Mouse (Mus musculus) adrenal gland, adult 18-20 months (tissue): ENCODE measurements at regions not wholly inside any gene's neighbourhood (a gene's known extent, or its start where the extent isn't known, plus 50 kb on each side); places are given as distances from the start of the nearest gene placed in this dataset.

ENCODE experiments used
- DNase-seq, 2 experiments: peaks; one replicate each; pipeline ENCODE4 v3.0.0; 2021 to 2022; ENCODE audit warnings: low spot score in 2 of 2

- DNase-seq, result no peak
Observed at GRCm38 (mm10) chr1:47097084-47097996, 204.7 kb upstream of the Slc39a10 start.

GRCm38 (mm10) chr1:47094498-47094897, 201.8 kb upstream of the Slc39a10 start:
- DNase-seq, result no peak

GRCm38 (mm10) chr1:47093289-47093947, 200.8 kb upstream of the Slc39a10 start:
- DNase-seq, result no peak

- DNase-seq, result no peak
Observed at GRCm38 (mm10) chr1:47076423-47076822, 183.8 kb upstream of the Slc39a10 start.

- DNase-seq, result no peak
Observed at GRCm38 (mm10) chr1:47058149-47058548, 165.5 kb upstream of the Slc39a10 start.

- no peak for DNase-seq
Observed at GRCm38 (mm10) chr1:47057344-47057743, 164.7 kb upstream of the Slc39a10 start.

GRCm38 (mm10) chr1:47051109-47051508, 158.5 kb upstream of the Slc39a10 start:
- no peak for DNase-seq

- DNase-seq, result no peak
Observed at GRCm38 (mm10) chr1:47050492-47050891, 157.8 kb upstream of the Slc39a10 start.

- DNase-seq, result no peak
Observed at GRCm38 (mm10) chr1:47037576-47037975, 144.9 kb upstream of the Slc39a10 start.

- DNase-seq, result no peak
Observed at GRCm38 (mm10) chr1:47019356-47019755, 126.7 kb upstream of the Slc39a10 start.

- DNase-seq, result no peak
Observed at GRCm38 (mm10) chr1:47014526-47014925, 121.9 kb upstream of the Slc39a10 start.

- no peak for DNase-seq
Observed at GRCm38 (mm10) chr1:47003746-47004145, 111.1 kb upstream of the Slc39a10 start.

- DNase-seq, result no peak
Observed at GRCm38 (mm10) chr1:46999337-46999736, 106.7 kb upstream of the Slc39a10 start.

- no peak for DNase-seq
Observed at GRCm38 (mm10) chr1:46985978-46986377, 93.3 kb upstream of the Slc39a10 start.

- DNase-seq, result no peak
Observed at GRCm38 (mm10) chr1:46983093-46983492, 90.4 kb upstream of the Slc39a10 start.

- peak; percentile 43 to 55 for DNase-seq
Observed at GRCm38 (mm10) chr1:46970470-46970869, 77.8 kb upstream of the Slc39a10 start.

- no peak for DNase-seq
Observed at GRCm38 (mm10) chr1:46968361-46968760, 75.7 kb upstream of the Slc39a10 start.

GRCm38 (mm10) chr1:46966917-46967266, 74.2 kb upstream of the Slc39a10 start:
- no peak for DNase-seq

GRCm38 (mm10) chr1:46965996-46966916, 73.6 kb upstream of the Slc39a10 start:
- DNase-seq, result no peak

GRCm38 (mm10) chr1:46963973-46964727, 71.5 kb upstream of the Slc39a10 start:
- DNase-seq, result no peak
